Mouse (Mus musculus) midbrain, embryonic 10.5 days (tissue): ENCODE data around the gene Kctd14. TPM values are rescaled to one million over a fixed set of nuclear protein-coding genes. Genes with fewer than 3 reads are reported as not detected.
"Not testable (repeated sequence)": the region's sequence is repeated elsewhere in the genome, so short reads cannot be mapped to it uniquely, and the experiment has no call there.

Experiments
- DNase-seq: peaks from one replicate; pipeline ENCODE4 v3.0.0-alpha.2; 2017; ENCODE audit warnings: low spot score
- H3K27ac ChIP-seq: fragments of 300-500 bp; sonication (generic); replicated peaks from 2 replicates; pipeline ENCODE4 v1.5.1; 2016; ENCODE audit warnings: mild to moderate bottlenecking
- H3K27me3 ChIP-seq: fragments of 300-500 bp; sonication (generic); 2 replicates; pipeline ENCODE4 v1.6.1; 2016; ENCODE audit warnings: low read depth, mild to moderate bottlenecking; ENCODE audit not compliant: poor library complexity, severe bottlenecking
- H3K36me3 ChIP-seq: fragments of 300-500 bp; sonication (generic); 2 replicates; pipeline ENCODE4 v1.6.1; 2016; ENCODE audit warnings: mild to moderate bottlenecking, moderate library complexity
- H3K4me1 ChIP-seq: fragments of 300-500 bp; sonication (generic); 2 replicates; pipeline ENCODE4 v1.6.1; 2016
- H3K4me3 ChIP-seq: fragments of 300-500 bp; sonication (generic); 2 replicates; pipeline ENCODE4 v1.5.1; 2016; ENCODE audit warnings: mild to moderate bottlenecking, moderate library complexity
- H3K9me3 ChIP-seq: fragments of 300-500 bp; sonication (generic); replicated peaks from 2 replicates; pipeline ENCODE4 v1.6.1; 2016; ENCODE audit warnings: mild to moderate bottlenecking
- WGBS: fragments of 180-500 bp; shearing (Covaris S2); methylation state at CpG from one replicate; pipeline ENCODE4 v1.1.7; 2016; 5-methylcytosine and 5-hydroxymethylcytosine counted together
- polyA plus RNA-seq: library from polyadenylated mRNA; unstranded; fragments of >200 nt; fragmentation: Nextera tagmentation; extraction: Ambion mirVana; gene quantifications from 2 replicates; pipeline ENCODE4 v1.2.1, GENCODE M21; 2016

Gene Kctd14
- 0.09 and 0.37 TPM in 2 replicates for polyA plus RNA-seq

DNA sequence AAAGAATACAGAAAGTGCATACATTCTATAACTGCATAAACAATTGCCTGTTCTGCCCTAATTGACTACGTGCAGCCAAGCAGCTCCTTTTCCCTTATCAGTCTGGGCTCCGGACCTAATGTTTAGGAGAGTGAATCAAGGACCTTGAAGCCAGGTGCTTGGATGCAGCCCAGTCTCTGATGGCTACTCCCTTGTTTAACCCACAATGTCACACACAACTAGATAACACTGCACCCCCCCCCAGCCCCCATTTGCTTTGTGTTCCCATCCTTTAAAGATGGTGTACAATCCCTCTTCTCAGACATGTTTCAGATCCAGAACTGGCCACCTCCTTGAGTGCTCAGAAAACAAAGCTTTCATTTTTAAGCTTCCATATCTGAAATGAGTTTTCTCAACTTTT lies at the start of gene Kctd14:
Kctd14 (plus strand) TSS at position 301 of the 400 bp plus-strand sequence.
- not testable (repeated sequence) for H3K9me3 ChIP-seq, DNase-seq, H3K4me3 ChIP-seq, H3K36me3 ChIP-seq, H3K27ac ChIP-seq
- Histone ChIP-seq H3K27me3 (peaks cover 26% of the 10 kb centered on the region), H3K4me1 (peaks cover 25% of the 10 kb centered on the region)
- 89% methylated on average over 2 of the region's 2 CpGs for WGBS

DNA sequence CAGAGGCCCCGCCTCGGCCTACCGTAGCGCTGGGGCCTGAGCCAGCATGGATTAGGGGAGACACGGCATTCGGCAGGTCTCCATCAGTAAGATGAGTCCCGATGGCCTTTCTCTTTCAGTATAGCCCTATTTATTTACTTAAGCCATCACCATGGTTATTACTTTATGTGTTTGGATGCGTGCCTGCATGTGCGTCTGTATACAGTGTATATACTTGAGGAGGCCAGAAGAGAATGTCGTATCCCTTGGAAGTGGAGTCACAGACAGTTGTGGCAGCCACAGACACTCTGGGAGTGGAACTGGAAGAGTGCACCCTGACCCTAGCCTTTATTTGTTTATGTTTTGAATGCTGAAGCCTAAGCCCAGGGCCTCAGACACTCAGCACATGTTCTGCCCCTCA lies 44.0 kb upstream of the Kctd14 start:
- H3K4me1 ChIP-seq, result no peaks in the 10 kb centered on the region
- WGBS, result 91% methylated on average over 10 of the region's 10 CpGs
- no peak overlapping the region for H3K4me3 ChIP-seq
- H3K36me3 ChIP-seq, result peaks cover 84% of the 10 kb centered on the region
- H3K9me3 ChIP-seq, result no peaks in the 10 kb centered on the region; the same call in 1 of the 2 replicates
- no peak for DNase-seq
- no peaks in the 10 kb centered on the region for H3K27me3 ChIP-seq
- no peak overlapping the region for H3K27ac ChIP-seq

DNA sequence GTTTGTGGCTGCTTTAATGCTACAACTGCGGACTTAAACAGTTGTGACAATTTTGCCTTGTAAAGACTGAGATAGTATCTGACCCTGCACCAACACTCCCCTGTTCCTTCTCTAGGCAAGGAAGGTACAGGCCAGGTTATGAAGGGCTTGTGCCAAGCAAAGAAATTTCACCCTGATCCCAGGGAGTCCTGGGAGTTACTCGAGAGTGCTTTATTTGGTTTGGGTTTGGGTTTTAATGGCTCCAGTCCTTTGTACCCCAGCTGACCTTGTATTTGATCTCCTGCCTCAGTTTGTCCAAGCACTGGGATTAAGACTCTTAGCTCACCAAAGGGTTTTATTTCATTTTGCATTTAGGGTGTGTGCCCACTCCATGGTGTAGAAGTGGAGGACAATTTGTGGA lies 40.0 kb upstream of the Kctd14 start:
- H3K9me3 ChIP-seq, result no peaks in the 10 kb centered on the region
- H3K36me3 ChIP-seq, result peaks cover 64% of the 10 kb centered on the region
- H3K27me3 ChIP-seq, result no peaks in the 10 kb centered on the region
- DNase-seq, result no peak
- no peaks in the 10 kb centered on the region for H3K4me1 ChIP-seq
- H3K27ac ChIP-seq, result no peak overlapping the region
- 93% methylated on average over 2 of the region's 2 CpGs for WGBS
- H3K4me3 ChIP-seq, result no peak overlapping the region

DNA sequence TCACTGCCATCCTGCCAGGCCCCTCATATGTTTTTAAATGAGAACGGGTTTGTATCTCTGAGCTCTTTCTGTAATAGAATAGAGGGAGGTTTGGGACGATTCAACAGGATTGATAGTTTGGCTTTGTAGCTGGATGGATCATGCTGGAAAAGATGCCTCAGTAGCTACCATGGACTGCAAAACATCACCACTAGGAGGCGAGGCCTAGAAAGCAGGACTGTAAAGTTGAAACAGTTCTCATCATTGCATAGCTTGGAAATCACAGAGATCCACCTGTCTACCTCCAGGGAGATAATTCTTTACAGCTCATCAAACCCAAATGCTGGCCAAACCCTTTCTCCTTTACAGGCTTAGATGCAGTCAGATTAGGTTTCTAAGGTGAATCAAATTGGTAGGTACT lies 39.5 kb upstream of the Kctd14 start:
- Histone ChIP-seq H3K4me3 (no peak overlapping the region), H3K27ac (no peak overlapping the region), H3K4me1 (no peaks in the 10 kb centered on the region), H3K27me3 (no peaks in the 10 kb centered on the region), H3K9me3 (no peaks in the 10 kb centered on the region), H3K36me3 (peaks cover 61% of the 10 kb centered on the region)
- DNase-seq, result no peak
- 78% methylated on average over 3 of the region's 3 CpGs for WGBS

DNA sequence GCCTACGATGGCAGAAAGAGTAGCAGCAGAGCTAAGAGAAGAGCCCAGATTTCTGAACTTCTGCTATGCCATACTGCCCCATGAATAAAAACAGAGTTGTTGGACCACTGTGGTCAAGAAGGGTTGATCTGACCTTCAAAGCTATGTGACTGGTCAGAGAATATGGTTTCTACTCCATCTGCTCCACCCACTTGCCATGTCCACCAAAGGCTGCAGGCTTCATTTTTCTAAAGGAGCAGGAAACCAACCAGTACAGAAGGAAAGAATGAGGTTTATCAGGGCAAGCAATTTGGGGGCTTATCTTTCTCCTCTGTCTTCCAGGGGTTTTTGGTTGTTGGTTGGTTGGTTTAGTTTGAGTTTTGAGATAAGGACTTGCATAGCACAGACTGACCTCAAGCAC lies 37.1 kb upstream of the Kctd14 start:
- Histone ChIP-seq H3K36me3 (peaks cover 38% of the 10 kb centered on the region), H3K27ac (no peak overlapping the region), H3K4me1 (peaks cover 5% of the 10 kb centered on the region; the same call in 1 of the 2 replicates), H3K27me3 (no peaks in the 10 kb centered on the region), H3K4me3 (no peak overlapping the region), H3K9me3 (no peaks in the 10 kb centered on the region)
- DNase-seq, result no peak
- WGBS, result 97% methylated on average over 1 of the region's 1 CpGs

DNA sequence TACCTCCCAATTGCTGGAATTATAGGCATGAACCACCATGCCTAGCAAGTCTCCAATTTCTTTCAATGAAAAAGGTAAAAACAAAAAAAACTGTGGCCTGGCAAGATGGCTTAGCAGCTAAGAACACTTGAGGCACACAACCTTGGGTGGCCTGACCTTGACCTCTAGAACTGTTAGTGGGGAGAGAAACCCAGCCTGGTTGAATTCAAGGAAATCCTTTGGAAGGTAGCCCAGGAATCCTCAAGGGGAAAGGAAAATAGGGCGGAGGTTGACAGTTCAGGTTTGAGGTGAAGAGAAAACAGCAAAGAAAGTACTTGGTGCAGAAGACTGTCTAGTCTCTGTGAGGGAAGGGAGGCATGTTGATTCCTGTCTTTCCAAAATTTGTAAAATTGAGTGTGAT lies 36.7 kb upstream of the Kctd14 start:
- DNase-seq, result no peak
- H3K4me1 ChIP-seq, result peaks cover 8% of the 10 kb centered on the region; the same call in 1 of the 2 replicates
- peaks cover 33% of the 10 kb centered on the region for H3K36me3 ChIP-seq
- 90% methylated on average over 1 of the region's 1 CpGs for WGBS
- H3K4me3 ChIP-seq, result no peak overlapping the region
- H3K9me3 ChIP-seq, result no peaks in the 10 kb centered on the region
- H3K27me3 ChIP-seq, result no peaks in the 10 kb centered on the region
- no peak overlapping the region for H3K27ac ChIP-seq

DNA sequence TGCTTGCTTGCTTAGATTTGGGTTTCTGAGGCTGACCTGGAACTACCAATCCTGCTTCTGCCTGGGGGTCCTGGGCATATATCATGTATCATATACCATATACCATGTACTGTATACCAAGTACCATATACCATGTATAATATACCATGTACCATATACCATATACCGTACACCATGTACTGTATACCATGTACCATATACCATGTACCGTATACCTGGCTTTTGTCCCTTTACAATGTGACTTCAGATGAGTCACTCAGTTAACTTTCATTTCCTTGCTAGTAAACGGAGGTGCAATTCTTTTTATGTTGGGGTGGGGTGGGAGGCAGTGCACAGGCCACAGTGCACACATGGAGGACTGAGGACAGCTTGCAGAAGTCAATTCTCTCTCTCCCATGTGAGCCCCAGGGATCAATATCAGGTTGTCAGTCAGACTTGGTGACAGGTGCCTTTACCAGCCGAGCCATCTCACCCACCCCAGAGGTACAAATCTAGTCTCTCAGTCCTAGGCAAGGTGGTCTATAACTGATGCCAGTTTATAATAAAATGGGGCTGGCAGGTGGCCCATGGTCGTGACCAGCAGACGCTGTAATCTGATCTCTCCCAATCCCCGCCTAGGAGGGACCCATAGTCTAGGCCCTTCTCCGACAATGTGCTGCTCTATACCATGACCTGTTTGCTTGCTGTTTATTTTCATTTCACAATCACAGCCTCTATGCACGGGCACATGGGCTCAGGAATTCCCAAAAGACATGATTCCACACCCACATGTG lies 36.0 kb upstream of the Kctd14 start:
- no peak overlapping the region for H3K27ac ChIP-seq
- no peaks in the 10 kb centered on the region for H3K9me3 ChIP-seq
- no peaks in the 10 kb centered on the region for H3K27me3 ChIP-seq
- WGBS, result 73% methylated on average over 9 of the region's 9 CpGs
- H3K36me3 ChIP-seq, result peaks cover 27% of the 10 kb centered on the region
- H3K4me3 ChIP-seq, result no peak overlapping the region
- peaks cover 8% of the 10 kb centered on the region; the same call in 1 of the 2 replicates for H3K4me1 ChIP-seq
- no peak for DNase-seq

DNA sequence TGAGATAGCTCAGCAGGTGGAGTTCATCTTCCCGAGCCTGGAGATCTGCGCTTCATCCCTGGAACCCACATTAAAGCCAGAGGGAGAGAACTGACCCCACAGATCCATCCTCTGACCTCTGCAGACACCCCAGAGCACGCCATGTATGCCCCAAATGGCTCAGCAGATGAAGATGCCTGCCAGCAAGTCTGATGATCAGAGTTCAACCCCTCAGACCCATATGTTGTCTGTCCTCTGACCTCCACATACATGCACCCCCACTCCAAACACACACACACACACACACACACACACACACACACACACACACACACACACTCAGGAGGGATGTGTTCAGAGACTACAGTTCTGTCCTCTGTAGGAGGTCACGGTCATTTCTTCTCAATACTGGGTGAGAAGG lies 34.6 kb upstream of the Kctd14 start:
- WGBS, result 87% methylated on average over 4 of the region's 4 CpGs
- no peak for DNase-seq
- H3K9me3 ChIP-seq, result no peaks in the 10 kb centered on the region
- no peak overlapping the region for H3K4me3 ChIP-seq
- peaks cover 13% of the 10 kb centered on the region; the same call in 1 of the 2 replicates for H3K36me3 ChIP-seq
- H3K27me3 ChIP-seq, result no peaks in the 10 kb centered on the region
- no peak overlapping the region for H3K27ac ChIP-seq
- H3K4me1 ChIP-seq, result peaks cover 8% of the 10 kb centered on the region; the same call in 1 of the 2 replicates

DNA sequence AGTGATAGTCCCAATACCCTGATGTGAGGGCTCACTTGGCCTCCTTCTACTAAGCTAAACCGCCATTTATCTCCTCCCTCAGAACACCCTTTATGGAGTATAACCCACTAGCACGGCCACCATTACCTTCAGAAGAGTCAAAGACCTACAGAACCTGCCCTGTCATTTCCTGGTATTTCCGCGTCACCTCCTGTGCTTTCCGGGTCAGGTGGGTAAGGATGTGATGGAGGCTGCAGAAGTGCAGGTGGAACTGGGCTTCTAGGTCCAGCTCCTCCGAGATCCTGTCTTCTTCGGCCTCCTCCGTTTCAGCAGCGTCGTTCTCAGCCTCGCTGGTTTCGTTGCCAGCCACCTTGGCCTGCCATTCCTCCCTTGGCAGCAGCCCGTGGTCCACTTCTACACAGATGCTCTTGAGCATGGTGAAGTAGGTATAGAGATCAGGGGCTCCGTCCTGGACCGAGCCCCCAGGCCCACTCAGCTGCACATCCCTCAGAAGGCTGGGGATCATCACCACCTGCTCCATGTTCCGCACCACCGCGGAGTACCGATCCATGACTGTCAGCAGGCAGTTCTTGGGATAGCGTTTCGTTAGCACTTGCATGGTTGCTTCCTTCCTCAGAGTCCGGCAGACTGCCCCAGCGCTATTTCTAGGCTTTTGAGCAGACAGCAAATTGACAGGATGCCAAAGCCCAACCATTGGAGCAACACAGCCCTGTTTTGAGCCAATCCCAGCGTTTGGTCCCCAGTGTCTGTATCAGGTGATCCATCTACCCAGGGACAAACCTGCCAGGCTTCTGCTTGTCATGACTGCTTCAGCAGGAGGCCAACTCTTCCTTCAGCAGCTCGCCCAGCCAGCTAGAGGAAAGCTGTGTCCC lies 34.0 kb upstream of the Kctd14 start, which contains the start of gene Thrsp:
Thrsp (minus strand) TSS at position 825 of the 872 bp plus-strand sequence.
- Histone ChIP-seq H3K27me3 (no peaks in the 10 kb centered on the region), H3K4me3 (no peak within 1 kb of the TSS), H3K4me1 (peaks cover 8% of the 10 kb centered on the region; the same call in 1 of the 2 replicates), H3K27ac (no peak within 1 kb of the TSS; the same call in 1 of the 2 replicates), H3K9me3 (no peaks in the 10 kb centered on the region), H3K36me3 (peaks cover 8% of the 10 kb centered on the region; the same call in 1 of the 2 replicates)
- no peak for DNase-seq
- WGBS, result 82% methylated on average over 25 of the region's 25 CpGs

DNA sequence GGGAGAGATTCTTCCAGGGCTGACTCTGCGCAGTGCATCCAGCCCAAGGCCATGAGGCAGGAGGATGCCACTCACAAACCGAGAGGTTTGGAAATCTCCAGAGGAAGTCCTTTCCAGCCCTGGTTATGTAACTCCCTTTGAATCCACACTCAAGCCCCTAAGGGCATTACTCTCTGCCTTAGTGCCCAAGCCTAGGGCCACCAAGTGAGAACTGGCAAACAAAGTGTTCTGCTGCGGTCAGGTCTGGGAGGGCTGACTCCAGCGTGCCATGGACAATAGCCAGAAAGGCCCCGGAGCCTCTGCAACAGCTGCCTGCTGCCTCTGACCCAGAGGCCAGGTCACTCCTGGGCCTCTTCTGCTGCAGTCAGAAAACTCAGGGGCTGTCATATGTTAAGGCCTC lies 32.4 kb upstream of the Kctd14 start:
- no peaks in the 10 kb centered on the region for H3K9me3 ChIP-seq
- no peak for DNase-seq
- H3K27ac ChIP-seq, result no peak overlapping the region; the same call in 1 of the 2 replicates
- H3K4me1 ChIP-seq, result peaks cover 8% of the 10 kb centered on the region; the same call in 1 of the 2 replicates
- H3K4me3 ChIP-seq, result no peak overlapping the region
- no peaks in the 10 kb centered on the region for H3K27me3 ChIP-seq
- 81% methylated on average over 5 of the region's 5 CpGs for WGBS
- no peaks in the 10 kb centered on the region for H3K36me3 ChIP-seq

DNA sequence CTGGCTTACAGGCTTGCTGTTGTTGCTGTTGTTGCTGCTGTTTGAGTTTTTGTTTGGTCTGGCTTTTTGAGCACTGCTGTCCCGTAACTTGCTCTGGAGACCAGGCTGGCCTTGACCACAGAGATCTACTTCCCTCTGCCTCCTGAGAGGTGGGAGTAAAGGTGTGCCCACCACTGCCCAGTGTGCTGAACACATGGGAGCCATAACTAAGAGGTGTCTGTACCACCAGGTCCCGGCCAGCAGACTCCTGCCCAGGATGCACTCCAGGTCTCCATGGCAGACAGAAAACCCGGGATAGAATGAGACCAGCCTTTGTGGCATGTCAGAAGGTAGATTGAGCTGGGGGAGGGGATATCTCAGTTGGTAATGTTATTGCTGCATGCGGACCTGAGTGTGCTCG lies 32.0 kb upstream of the Kctd14 start:
- H3K4me1 ChIP-seq, result peaks cover 8% of the 10 kb centered on the region; the same call in 1 of the 2 replicates
- H3K27me3 ChIP-seq, result no peaks in the 10 kb centered on the region
- whole genome bisulfite sequencing, result 92% methylated on average over 5 of the region's 5 CpGs
- no peak overlapping the region for H3K27ac ChIP-seq
- H3K4me3 ChIP-seq, result no peak overlapping the region
- H3K36me3 ChIP-seq, result no peaks in the 10 kb centered on the region
- H3K9me3 ChIP-seq, result no peaks in the 10 kb centered on the region
- no peak for DNase-seq

DNA sequence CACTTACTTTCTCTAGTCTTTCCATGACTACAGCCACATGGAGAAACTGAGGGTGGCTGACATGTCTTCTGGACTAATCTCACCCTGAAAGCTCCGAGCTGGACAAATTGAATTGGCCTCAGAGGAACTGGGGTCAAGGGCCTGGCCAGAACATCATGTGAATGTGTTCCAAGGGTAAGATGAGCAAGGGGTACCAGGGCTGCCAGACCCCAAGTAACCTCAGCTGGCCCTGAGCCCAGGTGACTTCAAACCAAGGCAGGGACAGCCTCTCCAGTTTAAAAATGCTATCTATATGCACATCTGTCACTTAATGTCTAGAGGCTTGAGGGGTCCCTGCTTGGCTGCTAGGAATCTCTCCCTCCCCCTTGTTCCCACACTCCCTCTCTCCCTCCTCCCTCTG lies 30.7 kb upstream of the Kctd14 start:
- Histone ChIP-seq H3K4me3 (no peak overlapping the region), H3K27ac (no peak overlapping the region), H3K9me3 (no peaks in the 10 kb centered on the region), H3K36me3 (no peaks in the 10 kb centered on the region), H3K27me3 (no peaks in the 10 kb centered on the region), H3K4me1 (peaks cover 10% of the 10 kb centered on the region; the same call in 1 of the 2 replicates)
- 66% methylated on average over 1 of the region's 1 CpGs for WGBS
- no peak for DNase-seq
